Mouse (Mus musculus): ENCODE results near the gene Nptn. TPM values are rescaled to one million over a fixed set of nuclear protein-coding genes. Genes with fewer than 3 reads are reported as not detected.
"Not testable (repeated sequence)": the region's sequence is repeated elsewhere in the genome, so short reads cannot be mapped to it uniquely, and the experiment has no call there.

Nptn gene
- total RNA-seq, 2 experiments from 2014 or later, result 186 to 201 TPM

- intact Hi-C loops (cut with DNase I), result loop anchor here (2.0 kb wide), 2 partner anchors 15 to 21 kb away; no protein-coding TSS in a partner anchor
- no peak for DNase-seq
Observed at GRCm38 (mm10) chr9:58557457-58558455, 24.3 kb upstream of the Nptn start.

GRCm38 (mm10) chr9:58560211-58560610 lies 21.8 kb upstream of the Nptn start:
- intact Hi-C loops (cut with DNase I), result no loop called here
- no peak for DNase-seq

- intact Hi-C loops (cut with DNase I); DNase-seq: not testable (repeated sequence)
Observed at GRCm38 (mm10) chr9:58565945-58566344, 16.1 kb upstream of the Nptn start.

- intact Hi-C loops (cut with DNase I), result no loop called here
- no peak for DNase-seq
Observed at GRCm38 (mm10) chr9:58567682-58568081, 14.4 kb upstream of the Nptn start.

- intact Hi-C loops (cut with DNase I), result no loop called here
- no peak for DNase-seq
Observed at GRCm38 (mm10) chr9:58571001-58571400, 11.0 kb upstream of the Nptn start.

GRCm38 (mm10) chr9:58578669-58579068 lies 3.4 kb upstream of the Nptn start:
- intact Hi-C loops (cut with DNase I), result loop anchor here (1.0 to 5.0 kb wide), 4 partner anchors 22 to 294 kb away; no protein-coding TSS in a partner anchor
- DNase-seq, result peak; percentile 91 to 96

- intact Hi-C loops (cut with DNase I), result loop anchor here (5.0 kb wide), 1 partner anchor 37 kb away; no protein-coding TSS in a partner anchor
- not testable (repeated sequence) for DNase-seq
Observed at GRCm38 (mm10) chr9:58580453-58581195, 1.4 kb upstream of the Nptn start.

- DNase-seq, result no peak
- intact Hi-C loops (cut with DNase I), result loop anchor here (5.0 kb wide), 1 partner anchor 36 kb away; no protein-coding TSS in a partner anchor
Observed at GRCm38 (mm10) chr9:58581283-58581930, 633 bp upstream of the Nptn start.

GRCm38 (mm10) chr9:58582581-58583266 lies 684 bp downstream of the Nptn start:
- intact Hi-C loops (cut with DNase I), result loop anchor here (5.0 kb wide), 1 partner anchor 35 kb away; no protein-coding TSS in a partner anchor
- DNase-seq, result peak; percentile 46 to 76

GRCm38 (mm10) chr9:58583267-58583641 lies 1.2 kb downstream of the Nptn start:
- intact Hi-C loops (cut with DNase I), result loop anchor here (5.0 kb wide), 1 partner anchor 34 kb away; no protein-coding TSS in a partner anchor
- DNase-seq, result peak; percentile 41 to 43

GRCm38 (mm10) chr9:58584323-58584722 lies 2.3 kb downstream of the Nptn start:
- intact Hi-C loops (cut with DNase I), result loop anchor here (5.0 kb wide), 1 partner anchor 33 kb away; no protein-coding TSS in a partner anchor
- DNase-seq, result no peak

GRCm38 (mm10) chr9:58588657-58589056 lies 6.6 kb downstream of the Nptn start:
- intact Hi-C loops (cut with DNase I), result no loop called here
- DNase-seq, result no peak

- intact Hi-C loops (cut with DNase I), result no loop called here
Observed at GRCm38 (mm10) chr9:58595313-58595712, 13.3 kb downstream of the Nptn start.

GRCm38 (mm10) chr9:58613790-58614189 lies 31.8 kb downstream of the Nptn start:
- intact Hi-C loops (cut with DNase I), result no loop called here

More at GRCm38 (mm10) chr9:58595313-58595712, 13.3 kb downstream of the Nptn start:
- no peak for DNase-seq

GRCm38 (mm10) chr9:58615064-58615938 lies 33.3 kb downstream of the Nptn start:
- intact Hi-C loops (cut with DNase I), result loop anchor here (5.0 kb wide), 1 partner anchor 33 kb away; the partner anchor contains the start of gene Nptn
- DNase-seq, result no peak

More at GRCm38 (mm10) chr9:58613790-58614189, 31.8 kb downstream of the Nptn start:
- DNase-seq, result no peak

- intact Hi-C loops (cut with DNase I), result no loop called here
- no peak for DNase-seq
Observed at GRCm38 (mm10) chr9:58623009-58623408, 41.0 kb downstream of the Nptn start.

GRCm38 (mm10) chr9:58627197-58627596 lies 45.2 kb downstream of the Nptn start:
- intact Hi-C loops (cut with DNase I), result no loop called here
- DNase-seq, result no peak

- DNase-seq, result no peak
- intact Hi-C loops (cut with DNase I), result no loop called here
Observed at GRCm38 (mm10) chr9:58630441-58630840, 48.4 kb downstream of the Nptn start.
